Mouse (Mus musculus) intestine, embryonic 16.5 days (tissue): Measurements from ENCODE around the gene Smyd5. TPM values are rescaled to one million over a fixed set of nuclear protein-coding genes. Genes with fewer than 3 reads are reported as not detected.

ENCODE experiments used
- polyA plus RNA-seq: library from polyadenylated mRNA; unstranded; fragments of >200 nt; fragmentation: Nextera tagmentation; extraction: Ambion mirVana; gene quantifications from 2 replicates; pipeline ENCODE4 v1.2.1, GENCODE M21; 2015

The Smyd5 gene
- polyA plus RNA-seq, 1 experiment from 2014 or later = 52.5 TPM

Other genes with a start within 250 kb of the Smyd5 start
- 0.10 TPM in 1 of 2 replicates, not detected in the other for gene Emx1, start 244.6 kb upstream of the Smyd5 start, polyA plus RNA-seq
- 5.3 and 7.2 TPM in 2 replicates for gene Sfxn5, start 98.6 kb upstream of the Smyd5 start, polyA plus RNA-seq
- gene Rab11fip5, start 57.4 kb upstream of the Smyd5 start, polyA plus RNA-seq = 15.6 and 20.9 TPM in 2 replicates
- gene Noto, start 8.1 kb upstream of the Smyd5 start, polyA plus RNA-seq = not detected in 2 replicates
- gene Cct7, start 19.5 kb downstream of the Smyd5 start, polyA plus RNA-seq = 417 and 458 TPM in 2 replicates
- 39.4 and 41.2 TPM in 2 replicates for gene Pradc1, start 20.0 kb downstream of the Smyd5 start, polyA plus RNA-seq
- 0.12 and 0.16 TPM in 2 replicates for gene Fbxo41, start 71.0 kb downstream of the Smyd5 start, polyA plus RNA-seq
- gene Egr4, start 81.6 kb downstream of the Smyd5 start, polyA plus RNA-seq = not detected in 2 replicates
- 2.1 and 2.2 TPM in 2 replicates for gene Alms1, start 155.5 kb downstream of the Smyd5 start, polyA plus RNA-seq